In the genomic region with DNA sequence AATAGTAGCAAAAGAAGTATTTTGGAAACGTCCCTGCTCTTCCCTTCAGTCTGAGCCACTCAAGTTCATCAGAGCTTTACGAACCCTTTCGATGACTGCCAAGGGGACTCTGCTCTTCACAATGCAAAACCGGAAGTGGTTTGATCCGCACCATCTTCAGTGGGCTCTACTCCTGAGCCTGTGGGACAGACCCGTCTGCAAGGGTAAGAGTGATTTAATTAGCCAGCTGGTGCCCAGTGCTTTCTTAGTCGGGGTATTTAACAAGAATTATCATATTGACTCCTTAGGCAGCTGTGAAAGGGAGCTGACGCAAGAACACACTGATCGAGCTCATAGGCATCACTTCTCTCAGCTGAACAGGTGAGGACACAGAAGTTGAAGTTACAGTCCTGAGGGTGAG, we compare ENCODE assay signal across 29 mouse cellular contexts. TPM values are rescaled to one million over a fixed set of nuclear protein-coding genes. Genes with fewer than 3 reads are reported as not detected.
DNase-seq lines count a peak whose midpoint lies in the region; ATAC-seq and TF ChIP-seq lines count a peak whose summit lies in the region.
"Had no signal": no experiment of that assay in that cellular context is flagged by ENCODE, and none has a peak within 500 bp of the region (broad histone marks: within the 10 kb centered on the region; RNA-seq: fewer than 3 reads in every experiment).

No protein-coding gene starts in this region.

- peak; percentile 56; the same call in 1 of the 2 replicates for ATAC-seq in hindbrain, embryonic 11.5 days (ENCODE audit: low FRiP score)
- no peak for ATAC-seq in hindbrain, postnatal 0 days
- peak; percentile 68 for ATAC-seq in midbrain, embryonic 11.5 days (ENCODE audit: low FRiP score)
- no peak for ATAC-seq in midbrain, postnatal 0 days (ENCODE audit: low FRiP score)
- ATAC-seq: forebrain, embryonic 13.5 days; forebrain, embryonic 16.5 days; Patski had no signal

- no peak overlapping the region for H3K9ac ChIP-seq in hindbrain, embryonic 11.5 days (ENCODE audit: low read depth, low read length)
- no peak overlapping the region for H3K9ac ChIP-seq in hindbrain, postnatal 0 days (replicated peaks; ENCODE audit: low read length)
- H3K9ac ChIP-seq in midbrain, embryonic 11.5 days (ENCODE audit: low read length): no peak overlapping the region
- no peak overlapping the region for H3K9ac ChIP-seq in midbrain, postnatal 0 days (replicated peaks; ENCODE audit: low read length, poor library complexity, severe bottlenecking)
- H3K9ac ChIP-seq: embryonic facial prominence, embryonic 12.5 days; embryonic facial prominence, embryonic 15.5 days; forebrain, embryonic 13.5 days; heart, embryonic 13.5 days; hindbrain, embryonic 14.5 days had no signal

- H3K36me3 ChIP-seq in hindbrain, embryonic 11.5 days (ENCODE audit: control insufficient read depth, insufficient read depth, low read length): no peaks in the 10 kb centered on the region
- no peaks in the 10 kb centered on the region for H3K36me3 ChIP-seq in hindbrain, postnatal 0 days (ENCODE audit: insufficient read depth, low read length)
- H3K36me3 ChIP-seq in midbrain, embryonic 11.5 days (ENCODE audit: control insufficient read depth, insufficient read depth, low read length): no peaks in the 10 kb centered on the region
- no peaks in the 10 kb centered on the region for H3K36me3 ChIP-seq in midbrain, postnatal 0 days (ENCODE audit: insufficient read depth, low read length)
- no peaks in the 10 kb centered on the region for H3K36me3 ChIP-seq in testis, adult 2 months (ENCODE audit: control insufficient read depth, insufficient read depth, low read length)
- H3K36me3 ChIP-seq: embryonic facial prominence, embryonic 12.5 days; embryonic facial prominence, embryonic 15.5 days; G1E; heart, embryonic 10.5 days; heart, embryonic 13.5 days had no signal

- TF ChIP-seq POLR2A in testis, adult 2 months (IDR thresholded peaks at IDR 0.05; ENCODE audit: control insufficient read depth, low read depth, low read length): no peak

- H3K9me3 ChIP-seq in hindbrain, embryonic 11.5 days (ENCODE audit: control insufficient read depth, low read length): no peaks in the 10 kb centered on the region
- no peaks in the 10 kb centered on the region for H3K9me3 ChIP-seq in hindbrain, postnatal 0 days (ENCODE audit: low read length)
- H3K9me3 ChIP-seq in midbrain, embryonic 11.5 days (ENCODE audit: control insufficient read depth, low read length): no peaks in the 10 kb centered on the region
- H3K9me3 ChIP-seq in midbrain, postnatal 0 days (ENCODE audit: low read length): no peaks in the 10 kb centered on the region
- H3K9me3 ChIP-seq: embryonic facial prominence, embryonic 12.5 days; embryonic facial prominence, embryonic 15.5 days; forebrain, embryonic 13.5 days; heart, embryonic 10.5 days; heart, embryonic 13.5 days had no signal

- no peak for DNase-seq in hindbrain, embryonic 11.5 days (ENCODE audit: low spot score)
- DNase-seq in hindbrain, postnatal 0 days (ENCODE audit: low spot score): no peak
- no peak for DNase-seq in midbrain, embryonic 11.5 days (ENCODE audit: low spot score, missing footprints)
- DNase-seq in midbrain, postnatal 0 days (ENCODE audit: low spot score): no peak
- DNase-seq in testis, postnatal 14 days (ENCODE audit: low spot score): no peak
- no peak for DNase-seq in cerebellum, adult 11-12 months
- DNase-seq: adrenal gland, postnatal 10 days; adrenal gland, postnatal 36 days; B cell, adult 2 months; cerebellum, adult 2 months; cerebellum, adult 9-11 months; cerebellum, postnatal 25 days; gastrocnemius, postnatal 10 days; gastrocnemius, postnatal 36 days; heart, adult 2 months; heart, postnatal 14 days; heart, postnatal 4 days had no signal

- no peaks in the 10 kb centered on the region for H3K4me1 ChIP-seq in hindbrain, embryonic 11.5 days (replicated peaks; ENCODE audit: control insufficient read depth, insufficient read depth, low read length)
- no peaks in the 10 kb centered on the region for H3K4me1 ChIP-seq in hindbrain, postnatal 0 days (ENCODE audit: insufficient read depth, low read length)
- no peaks in the 10 kb centered on the region for H3K4me1 ChIP-seq in midbrain, embryonic 11.5 days (ENCODE audit: control insufficient read depth, insufficient read depth, low read length)
- no peaks in the 10 kb centered on the region for H3K4me1 ChIP-seq in midbrain, postnatal 0 days (ENCODE audit: insufficient read depth, low read length)
- no peaks in the 10 kb centered on the region; the same call in none of the 2 replicates for H3K4me1 ChIP-seq in testis, adult 2 months (ENCODE audit: control insufficient read depth, insufficient read depth, low read length)
- H3K4me1 ChIP-seq: embryonic facial prominence, embryonic 12.5 days; embryonic facial prominence, embryonic 15.5 days; forebrain, embryonic 13.5 days; heart, embryonic 10.5 days had no signal

- WGBS in hindbrain, embryonic 11.5 days: 78% methylated on average over 9 of the region's 9 CpGs
- 66% methylated on average over 9 of the region's 9 CpGs for WGBS in hindbrain, postnatal 0 days
- WGBS in midbrain, embryonic 11.5 days: 73% methylated on average over 9 of the region's 9 CpGs
- 67% methylated on average over 9 of the region's 9 CpGs for WGBS in midbrain, postnatal 0 days

- H3K4me3 ChIP-seq in hindbrain, embryonic 11.5 days (ENCODE audit: low read depth, low read length): no peak overlapping the region
- H3K4me3 ChIP-seq in hindbrain, postnatal 0 days (ENCODE audit: low read length): no peak overlapping the region
- H3K4me3 ChIP-seq in midbrain, embryonic 11.5 days (ENCODE audit: low read depth, low read length): no peak overlapping the region
- H3K4me3 ChIP-seq in midbrain, postnatal 0 days (ENCODE audit: low read depth, low read length): no peak overlapping the region
- peak overlapping the region; percentile 20 for H3K4me3 ChIP-seq in testis, adult 2 months (ENCODE audit: control insufficient read depth, low read depth, low read length)
- H3K4me3 ChIP-seq: embryonic facial prominence, embryonic 12.5 days; embryonic facial prominence, embryonic 15.5 days; forebrain, embryonic 13.5 days; heart, adult 2 months; heart, embryonic 10.5 days; heart, embryonic 13.5 days had no signal

- no peaks in the 10 kb centered on the region for H3K27me3 ChIP-seq in hindbrain, embryonic 11.5 days (ENCODE audit: control insufficient read depth, insufficient read depth, low read length)
- no peaks in the 10 kb centered on the region for H3K27me3 ChIP-seq in hindbrain, postnatal 0 days (ENCODE audit: insufficient read depth, low read length)
- H3K27me3 ChIP-seq in midbrain, embryonic 11.5 days (ENCODE audit: control insufficient read depth, insufficient read depth, low read length): no peaks in the 10 kb centered on the region
- H3K27me3 ChIP-seq in midbrain, postnatal 0 days (ENCODE audit: insufficient read depth, low read length): no peaks in the 10 kb centered on the region
- no peaks in the 10 kb centered on the region for H3K27me3 ChIP-seq in testis, adult 2 months (ENCODE audit: control insufficient read depth, insufficient read depth, low read length)
- H3K27me3 ChIP-seq: CH12.LX; embryonic facial prominence, embryonic 12.5 days; embryonic facial prominence, embryonic 15.5 days; forebrain, embryonic 13.5 days; heart, embryonic 13.5 days; Patski had no signal

- no peak overlapping the region for H3K4me2 ChIP-seq in hindbrain, embryonic 11.5 days (replicated peaks; ENCODE audit: low read depth, low read length)
- no peak overlapping the region for H3K4me2 ChIP-seq in hindbrain, postnatal 0 days (ENCODE audit: low read depth, low read length)
- no peak overlapping the region for H3K4me2 ChIP-seq in midbrain, embryonic 11.5 days
- H3K4me2 ChIP-seq in midbrain, postnatal 0 days (ENCODE audit: low read depth, low read length, poor library complexity, severe bottlenecking): no peak overlapping the region
- H3K4me2 ChIP-seq: embryonic facial prominence, embryonic 12.5 days; embryonic facial prominence, embryonic 15.5 days; forebrain, embryonic 13.5 days; heart, embryonic 13.5 days; hindbrain, embryonic 14.5 days had no signal

- H3K27ac ChIP-seq in hindbrain, embryonic 11.5 days (ENCODE audit: low read depth, low read length): no peak overlapping the region
- H3K27ac ChIP-seq in hindbrain, postnatal 0 days: no peak overlapping the region
- H3K27ac ChIP-seq in midbrain, embryonic 11.5 days (ENCODE audit: low read depth, low read length): no peak overlapping the region
- no peak overlapping the region for H3K27ac ChIP-seq in midbrain, postnatal 0 days (ENCODE audit: low read depth, low read length)
- no peak overlapping the region for H3K27ac ChIP-seq in testis, adult 2 months (ENCODE audit: control insufficient read depth, insufficient read depth, low read depth, low read length)
- H3K27ac ChIP-seq: embryonic facial prominence, embryonic 12.5 days; embryonic facial prominence, embryonic 15.5 days; forebrain, embryonic 13.5 days; heart, adult 2 months; heart, embryonic 10.5 days; heart, embryonic 13.5 days; hindbrain, embryonic 14.5 days had no signal

- TF ChIP-seq CTCF in hindbrain, postnatal 0 days (IDR thresholded peaks at IDR 0.05; ENCODE audit: low read depth): no peak
- no peak for TF ChIP-seq CTCF in midbrain, postnatal 0 days (IDR thresholded peaks at IDR 0.05)
- no peak for TF ChIP-seq CTCF in testis, adult 2 months (IDR thresholded peaks at IDR 0.05; ENCODE audit: control insufficient read depth, insufficient read depth, insufficient replicate concordance, low read depth, low read length)

RNA-seq across cellular contexts. Expression of a gene that starts 16.5 kb away (rescaled TPM):
- polyA plus RNA-seq in hindbrain, embryonic 11.5 days (2014; fragmentation: Nextera tagmentation; extraction: Ambion mirVana): 0.99 and 1.6 TPM in 2 replicates
- 3.0 and 3.1 TPM in 2 replicates for total RNA-seq in hindbrain, postnatal 0 days (2014; rRNA removed)
- 2.0 and 2.1 TPM in 2 replicates for polyA plus RNA-seq in hindbrain, postnatal 0 days (2015; fragmentation: Nextera tagmentation; extraction: Ambion mirVana)
- 1.4 and 1.9 TPM in 2 replicates for polyA plus RNA-seq in midbrain, embryonic 11.5 days (2014; fragmentation: Nextera tagmentation; extraction: Ambion mirVana)
- total RNA-seq in midbrain, postnatal 0 days (2014; rRNA removed): 3.0 and 3.6 TPM in 2 replicates
- polyA plus RNA-seq in midbrain, postnatal 0 days (2015; fragmentation: Nextera tagmentation; extraction: Ambion mirVana): 4.0 TPM in 2 replicates
- 0.04 and 0.13 TPM in 2 replicates for polyA plus RNA-seq in testis, adult 2 months (2012; rRNA removed)
- total RNA-seq: CH12.LX; granulocyte monocyte progenitor cell, adult 5-6 weeks had no signal
- polyA plus RNA-seq: G1E had no signal

Comparison
In these comparisons a context has a peak if more than half of its experiments do, and no peak if none do; other contexts are left out.
1. ATAC-seq: peak in hindbrain, embryonic 11.5 days (single experiment) and midbrain, embryonic 11.5 days (single experiment); none in hindbrain, postnatal 0 days (single experiment) and midbrain, postnatal 0 days (single experiment).